Mouse (Mus musculus) cerebellum, adult 11-12 months (tissue): ENCODE results near the gene Tet3.

Experiments
- DNase-seq: peaks from one replicate; pipeline ENCODE4 v3.0.0; 2022

Gene Tet3

GRCm38 (mm10) chr6:83439119-83439767, 19.6 kb downstream of the Tet3 start:
- DNase-seq: peak; percentile 58

GRCm38 (mm10) chr6:83438584-83438983, 20.3 kb downstream of the Tet3 start:
- peak; percentile 44 for DNase-seq

- DNase-seq: peak; percentile 38
Observed at GRCm38 (mm10) chr6:83437802-83438201, 21.1 kb downstream of the Tet3 start.

GRCm38 (mm10) chr6:83437225-83437624, 21.7 kb downstream of the Tet3 start:
- DNase-seq: no peak

GRCm38 (mm10) chr6:83436547-83436946, 22.3 kb downstream of the Tet3 start:
- no peak for DNase-seq

GRCm38 (mm10) chr6:83435174-83435573, 23.7 kb downstream of the Tet3 start:
- no peak for DNase-seq

GRCm38 (mm10) chr6:83433546-83433945, 25.3 kb downstream of the Tet3 start:
- no peak for DNase-seq

GRCm38 (mm10) chr6:83432966-83433365, 25.9 kb downstream of the Tet3 start:
- DNase-seq: no peak

GRCm38 (mm10) chr6:83427968-83428731, 30.7 kb downstream of the Tet3 start:
- DNase-seq: peak; percentile 88

- DNase-seq: no peak
Observed at GRCm38 (mm10) chr6:83427512-83427911, 31.4 kb downstream of the Tet3 start.

GRCm38 (mm10) chr6:83426576-83426975, 32.3 kb downstream of the Tet3 start:
- DNase-seq: peak; percentile 92

GRCm38 (mm10) chr6:83424053-83424404, 34.9 kb downstream of the Tet3 start:
- DNase-seq: no peak

GRCm38 (mm10) chr6:83423400-83424052, 35.4 kb downstream of the Tet3 start:
- DNase-seq: no peak

GRCm38 (mm10) chr6:83421866-83422649, 36.8 kb downstream of the Tet3 start:
- peak; percentile 47 for DNase-seq

- no peak for DNase-seq
Observed at GRCm38 (mm10) chr6:83419516-83419915, 39.4 kb downstream of the Tet3 start.

GRCm38 (mm10) chr6:83417531-83417930, 41.4 kb downstream of the Tet3 start:
- DNase-seq: no peak

- no peak for DNase-seq
Observed at GRCm38 (mm10) chr6:83417104-83417502, 41.8 kb downstream of the Tet3 start.

- DNase-seq: no peak
Observed at GRCm38 (mm10) chr6:83416261-83417103, 42.4 kb downstream of the Tet3 start.

GRCm38 (mm10) chr6:83415356-83415940, 43.4 kb downstream of the Tet3 start:
- no peak for DNase-seq

- DNase-seq: no peak
Observed at GRCm38 (mm10) chr6:83414601-83415355, 44.1 kb downstream of the Tet3 start.

- DNase-seq: no peak
Observed at GRCm38 (mm10) chr6:83413686-83414085, 45.2 kb downstream of the Tet3 start.
